Mouse (Mus musculus): ENCODE data around the gene Mtg2.

DNA sequence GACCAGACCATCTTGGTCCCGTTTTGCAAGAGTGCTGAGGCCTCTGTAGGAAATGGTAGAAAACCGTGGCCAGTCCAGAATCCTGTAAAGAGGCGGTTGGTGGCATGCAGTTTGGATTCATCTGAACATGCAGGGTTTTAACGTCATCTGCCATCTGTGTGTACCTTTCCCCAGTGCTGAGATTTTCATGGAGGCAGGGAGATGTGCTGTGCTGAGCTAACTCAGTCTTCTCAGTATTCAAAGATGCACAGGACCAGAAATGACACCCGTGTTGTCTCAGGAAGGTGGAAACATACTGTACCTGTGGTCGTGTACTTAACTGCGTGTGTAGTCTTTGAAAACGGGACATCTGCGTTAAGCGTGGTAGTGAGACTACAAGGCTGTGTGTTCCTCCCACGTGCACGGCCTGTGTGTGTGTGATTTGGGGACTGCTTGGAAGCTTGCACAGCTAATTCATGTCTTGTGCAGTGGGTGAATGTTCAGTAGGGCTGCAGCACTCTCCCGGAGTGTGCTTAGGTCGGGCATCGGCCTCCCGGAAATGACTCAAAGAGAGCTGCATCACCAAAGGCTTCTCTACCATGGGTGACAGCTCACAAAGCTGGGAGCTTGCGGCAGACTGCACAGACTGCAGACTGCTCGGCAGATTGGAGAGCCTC lies 22.3 kb upstream of the Mtg2 start:
- TF ChIP-seq CTCF (IDR thresholded peaks at IDR 0.05; ENCODE audit: extremely low read depth, insufficient read depth, low read length) (no peak), POLR2A (IDR thresholded peaks at IDR 0.05; ENCODE audit: extremely low read depth, insufficient read depth, low read length) (0 out of 2 replicates have a peak, but pooled peaks have one; percentile 2)
